Mouse (Mus musculus) hematopoietic stem cell, adult 5-6 weeks (primary cell): ENCODE data around the gene Ptk6. TPM values are rescaled to one million over a fixed set of nuclear protein-coding genes. Genes with fewer than 3 reads are reported as not detected.

ENCODE experiments used
- ATAC-seq, 2 experiments: fragments of 125-278 bp in 1 of 2; replicated peaks in 1 of 2; 2 replicates each; pipeline ENCODE4 v1.8.0; 2016 to 2017; ENCODE audit warnings: inconsistent platforms in 2 of 2, mild to moderate bottlenecking in 2 of 2, moderate number of reproducible peaks in 2 of 2, low read depth in 1 of 2, moderate TSS enrichment in 1 of 2; ENCODE audit not compliant: low FRiP score in 2 of 2, poor library complexity in 2 of 2, severe bottlenecking in 2 of 2, insufficient read depth in 1 of 2, low TSS enrichment in 1 of 2
- total RNA-seq: library from RNA; stranded (forward); fragments of 172-1452, 232-1000 nt; gene quantifications from 2 replicates; pipeline ENCODE4 v1.2.3, GENCODE M21; 2017

Gene Ptk6
- total RNA-seq, 1 experiment from 2014 or later = not detected

- peak; percentile 96 for ATAC-seq
Measured at GRCm38 (mm10) chr2:181187121-181188000, 15.2 kb downstream of the Ptk6 start, which contains the start of gene Ppdpf. Ppdpf (plus strand) TSS chr2:181187247.

- peak; percentile 83 to 84 for ATAC-seq
Measured at GRCm38 (mm10) chr2:181186635-181187034, 16.0 kb downstream of the Ptk6 start.

DNA sequence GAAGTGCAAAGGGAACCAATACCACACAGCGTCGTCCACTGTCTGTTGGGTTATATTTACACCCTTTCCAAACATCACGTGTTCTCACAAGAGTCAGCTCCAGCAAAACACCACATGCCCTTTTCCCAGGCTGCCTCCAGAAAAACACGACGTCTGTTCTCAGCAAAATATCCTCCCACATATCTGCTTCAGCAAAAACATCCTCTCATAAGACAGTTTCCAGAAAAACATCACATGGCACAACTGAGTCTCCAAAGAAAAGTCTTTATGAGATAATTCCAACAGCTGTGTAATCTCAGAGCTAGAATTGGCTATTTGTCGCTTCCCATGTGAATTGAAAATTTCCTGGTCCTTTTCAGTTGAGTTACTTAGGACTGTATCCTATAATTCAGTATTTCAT lies 21.7 kb downstream of the Ptk6 start:
- no peak for ATAC-seq

GRCm38 (mm10) chr2:181178471-181178870 lies 24.1 kb downstream of the Ptk6 start:
- no peak for ATAC-seq

- ATAC-seq = no peak
Measured at GRCm38 (mm10) chr2:181178015-181178414, 24.6 kb downstream of the Ptk6 start.

- ATAC-seq = no peak
Measured at GRCm38 (mm10) chr2:181174646-181175045, 27.9 kb downstream of the Ptk6 start.

GRCm38 (mm10) chr2:181166469-181166868 lies 36.1 kb downstream of the Ptk6 start:
- no peak for ATAC-seq

- ATAC-seq = no peak
Measured at GRCm38 (mm10) chr2:181160821-181161220, 41.8 kb downstream of the Ptk6 start.

GRCm38 (mm10) chr2:181159771-181160170 lies 42.8 kb downstream of the Ptk6 start:
- ATAC-seq = no peak

GRCm38 (mm10) chr2:181159091-181159514 lies 43.5 kb downstream of the Ptk6 start:
- ATAC-seq = no peak

DNA sequence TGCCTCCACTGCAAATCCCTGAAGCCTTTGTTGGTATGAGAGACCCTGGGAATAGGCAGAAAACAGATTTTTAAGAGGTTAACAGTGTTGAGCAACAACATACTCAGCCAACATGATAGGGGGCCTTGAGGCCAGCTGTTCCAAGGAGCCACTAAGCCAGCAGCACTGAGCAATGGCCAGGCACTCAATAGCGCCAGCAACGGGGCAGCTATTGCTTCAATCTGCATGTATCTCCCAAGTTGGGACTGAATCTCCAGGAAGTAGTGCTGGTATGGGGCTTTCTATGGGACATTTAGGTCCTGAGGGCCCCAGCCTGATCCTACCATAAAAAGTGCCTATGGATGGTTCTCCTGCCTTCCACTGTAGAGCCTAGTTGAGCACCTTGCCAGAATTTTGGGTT lies 44.1 kb downstream of the Ptk6 start:
- no peak for ATAC-seq

DNA sequence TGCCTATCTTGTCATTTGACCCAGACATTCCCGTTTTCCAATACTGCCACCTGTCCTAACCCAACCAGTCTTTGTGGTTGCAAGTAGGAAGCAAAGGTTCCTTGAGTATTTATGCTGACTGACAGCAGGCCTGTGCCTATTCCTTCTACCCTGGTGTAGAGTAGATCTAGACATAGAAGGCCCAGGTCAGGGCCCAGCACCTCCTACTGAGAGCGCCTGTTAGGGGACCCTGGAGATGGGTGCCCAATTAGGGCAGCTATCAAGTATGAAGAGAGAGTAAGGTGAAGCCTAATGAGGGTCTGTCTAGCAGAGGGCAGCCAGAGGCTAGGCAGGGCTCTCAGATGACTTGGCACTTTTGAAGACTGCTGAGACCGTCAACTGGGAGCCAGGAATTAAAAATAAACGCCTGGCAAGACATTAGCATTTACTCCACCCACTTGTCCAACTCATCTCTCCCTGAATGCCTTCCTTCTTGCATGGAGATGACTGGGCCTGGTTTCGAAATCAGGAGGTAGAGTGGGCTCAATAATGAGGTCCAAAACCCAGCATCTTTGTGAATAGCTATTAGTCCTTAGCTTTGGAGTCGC lies 44.8 kb downstream of the Ptk6 start:
- ATAC-seq = no peak

GRCm38 (mm10) chr2:181157180-181157579 lies 45.4 kb downstream of the Ptk6 start:
- ATAC-seq = no peak

- ATAC-seq = no peak
Measured at GRCm38 (mm10) chr2:181156248-181157121, 46.1 kb downstream of the Ptk6 start, which contains the start of gene Eef1a2. Eef1a2 (minus strand) TSS chr2:181157014.

- ATAC-seq = no peak
Measured at GRCm38 (mm10) chr2:181155801-181156200, 46.8 kb downstream of the Ptk6 start.

- ATAC-seq = no peak
Measured at GRCm38 (mm10) chr2:181154831-181155415, 47.7 kb downstream of the Ptk6 start.

- ATAC-seq = no peak
Measured at GRCm38 (mm10) chr2:181154361-181154760, 48.2 kb downstream of the Ptk6 start.
